Mouse (Mus musculus) monocyte, adult 59 days (primary cell): ENCODE data around the gene Jund. TPM values are rescaled to one million over a fixed set of nuclear protein-coding genes. Genes with fewer than 3 reads are reported as not detected.

Experiments
- total RNA-seq, 2 experiments: library from RNA; stranded (reverse); gene quantifications; one replicate each; pipeline ENCODE4 v1.2.4; 2023

Jund gene
- 1,000 to 10,000 TPM; 1,065 to 1,168 TPM for total RNA-seq

DNA sequence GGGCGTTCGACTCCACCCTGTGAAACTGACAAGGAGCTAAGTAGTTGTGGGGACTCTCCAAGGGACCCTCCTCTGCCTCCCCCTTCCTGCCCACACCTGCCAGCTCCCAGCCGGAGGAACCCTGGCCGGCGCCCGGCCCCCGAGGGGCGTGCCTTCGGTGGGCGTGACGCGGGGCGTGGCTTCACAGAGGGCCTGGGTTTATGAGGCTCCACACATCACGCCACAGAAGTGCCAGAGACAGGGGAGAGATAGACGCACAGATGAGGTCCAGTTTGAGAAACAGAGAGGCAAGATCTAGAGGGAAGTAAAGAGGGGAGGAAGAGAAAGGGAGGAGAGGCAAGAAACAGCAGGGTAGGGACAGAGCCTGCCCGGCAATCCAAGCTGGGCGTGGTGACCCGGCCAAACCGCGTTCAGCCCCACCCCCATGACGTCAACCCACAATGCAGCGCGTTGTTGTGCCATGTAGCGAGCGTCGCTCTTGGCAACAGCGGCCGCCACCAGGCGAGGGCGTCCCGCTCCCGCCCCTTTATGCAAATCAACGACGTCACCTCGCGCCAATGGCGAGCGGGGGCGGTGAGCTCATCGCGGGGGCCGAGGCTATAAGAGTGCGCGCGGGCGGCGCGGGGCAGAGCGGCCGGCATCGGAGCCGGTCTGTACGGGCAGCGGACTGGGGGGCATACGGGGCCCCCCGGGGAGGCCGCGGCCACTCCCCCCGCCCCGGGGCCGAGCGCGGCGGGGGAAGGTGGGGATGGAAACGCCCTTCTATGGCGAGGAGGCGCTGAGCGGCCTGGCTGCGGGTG, at the start of gene Jund:
Gene Jund (plus strand): TSS at position 640 of the 800 bp plus-strand sequence.

DNA sequence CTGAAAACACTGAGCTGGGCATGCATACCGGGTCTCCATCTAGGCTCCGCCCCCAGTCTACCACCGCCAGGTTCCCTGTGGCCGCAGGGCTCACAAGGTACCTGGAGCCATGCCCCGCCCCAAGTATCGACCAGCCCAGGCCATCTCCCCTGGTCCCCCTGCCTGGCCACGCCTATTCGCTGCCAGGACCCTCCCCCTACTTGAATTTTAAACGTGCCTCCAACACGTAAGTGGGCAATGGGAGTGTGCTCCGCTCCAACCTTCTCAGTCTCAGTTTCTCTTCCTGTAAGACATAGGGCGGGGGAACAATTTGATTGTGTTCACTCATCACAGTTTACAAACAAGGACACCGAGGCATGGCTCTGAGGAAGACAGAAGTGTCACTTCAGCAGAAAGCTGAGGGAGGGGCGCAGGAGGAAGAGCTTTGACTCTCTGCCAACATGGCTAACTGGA, 38.5 kb upstream of the Jund start, which contains the start of gene Pgpep1:
Gene Pgpep1 (minus strand): TSS at position 116 of the 453 bp plus-strand sequence.

DNA sequence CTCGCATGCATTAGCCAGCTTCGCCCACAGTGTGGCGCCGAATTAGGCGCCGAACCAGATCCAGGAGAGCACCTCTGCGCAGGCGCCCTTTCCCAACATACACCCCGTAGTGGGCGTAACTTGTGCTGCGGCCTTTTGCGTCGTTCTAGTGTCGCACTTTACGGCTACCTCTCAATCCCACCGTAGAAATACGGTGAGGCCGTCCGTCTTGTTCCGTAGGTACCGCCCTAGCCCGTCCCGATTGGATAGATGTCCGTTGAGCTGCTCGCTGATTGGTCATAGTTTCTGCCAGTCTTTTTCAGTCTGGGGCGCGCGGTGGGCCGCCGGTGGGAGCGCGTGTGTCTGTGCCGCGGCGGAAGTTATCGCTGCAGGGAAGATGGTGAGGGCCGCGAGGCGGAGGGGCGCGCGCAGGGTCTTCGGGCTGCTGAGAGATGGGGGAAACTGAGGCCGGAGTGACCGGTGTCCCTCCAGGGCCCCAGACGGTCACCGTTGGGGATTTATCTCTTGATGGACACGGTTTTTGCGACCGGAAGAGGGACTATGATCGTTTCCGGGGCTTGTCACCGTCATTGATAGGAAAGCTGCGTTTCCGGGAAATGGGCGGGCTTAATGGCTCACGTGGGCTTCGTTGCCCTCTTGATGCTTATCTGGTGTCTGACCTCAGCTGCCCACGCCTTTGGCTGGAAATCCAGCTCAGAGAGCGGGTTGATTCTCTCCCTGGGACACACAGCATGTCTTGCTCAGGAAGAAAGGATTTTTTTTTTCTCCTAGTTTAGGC, 25.5 kb upstream of the Jund start, which contains the start of gene Lsm4:
Gene Lsm4 (plus strand): TSS at position 170 of the 778 bp plus-strand sequence.

DNA sequence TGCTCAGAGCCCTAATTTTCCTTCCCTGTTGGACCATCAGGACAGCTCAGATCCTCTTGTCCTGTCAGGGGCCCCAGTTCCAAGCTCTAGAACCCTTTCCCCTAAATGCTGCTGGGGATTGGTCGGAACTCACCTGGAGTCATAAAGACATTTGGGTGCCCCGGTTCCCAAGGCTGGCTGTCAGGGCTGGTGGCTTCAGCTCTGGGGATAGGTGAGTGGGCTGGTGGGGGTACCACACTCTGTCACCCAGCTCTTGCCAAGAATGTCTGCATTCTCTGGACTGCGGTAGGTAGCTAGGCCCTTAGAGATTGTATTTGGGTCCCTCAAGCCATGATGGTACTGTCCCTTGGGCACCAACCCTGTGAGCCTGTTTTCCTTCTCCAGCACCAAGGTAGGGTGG, 4.5 kb downstream of the Jund start, which contains the start of gene Iqcn:
Gene Iqcn (plus strand): TSS at position 171 of the 400 bp plus-strand sequence.

DNA sequence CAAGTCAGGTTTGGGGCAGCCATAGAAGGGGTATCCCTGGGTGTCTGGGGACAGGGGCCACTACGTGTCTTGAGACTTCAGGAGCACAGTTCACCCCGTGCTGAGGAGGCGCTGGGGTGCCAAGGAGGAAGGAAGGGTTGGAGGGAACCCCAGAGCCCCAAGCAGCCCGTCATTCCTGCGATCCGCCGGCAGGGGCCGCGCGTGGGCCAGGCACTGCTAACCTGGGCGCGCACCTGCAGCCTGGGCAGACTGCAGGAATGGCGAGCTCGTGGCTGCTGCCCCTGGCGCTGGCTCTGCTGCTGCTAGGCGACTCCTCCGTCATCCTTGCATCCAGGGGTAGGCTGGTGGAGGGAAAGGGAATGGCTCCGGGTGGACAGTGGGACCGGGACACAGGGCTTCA, 19.5 kb downstream of the Jund start, which contains the start of gene Gm3336:
Gene Gm3336 (plus strand): TSS at position 247 of the 400 bp plus-strand sequence.

DNA sequence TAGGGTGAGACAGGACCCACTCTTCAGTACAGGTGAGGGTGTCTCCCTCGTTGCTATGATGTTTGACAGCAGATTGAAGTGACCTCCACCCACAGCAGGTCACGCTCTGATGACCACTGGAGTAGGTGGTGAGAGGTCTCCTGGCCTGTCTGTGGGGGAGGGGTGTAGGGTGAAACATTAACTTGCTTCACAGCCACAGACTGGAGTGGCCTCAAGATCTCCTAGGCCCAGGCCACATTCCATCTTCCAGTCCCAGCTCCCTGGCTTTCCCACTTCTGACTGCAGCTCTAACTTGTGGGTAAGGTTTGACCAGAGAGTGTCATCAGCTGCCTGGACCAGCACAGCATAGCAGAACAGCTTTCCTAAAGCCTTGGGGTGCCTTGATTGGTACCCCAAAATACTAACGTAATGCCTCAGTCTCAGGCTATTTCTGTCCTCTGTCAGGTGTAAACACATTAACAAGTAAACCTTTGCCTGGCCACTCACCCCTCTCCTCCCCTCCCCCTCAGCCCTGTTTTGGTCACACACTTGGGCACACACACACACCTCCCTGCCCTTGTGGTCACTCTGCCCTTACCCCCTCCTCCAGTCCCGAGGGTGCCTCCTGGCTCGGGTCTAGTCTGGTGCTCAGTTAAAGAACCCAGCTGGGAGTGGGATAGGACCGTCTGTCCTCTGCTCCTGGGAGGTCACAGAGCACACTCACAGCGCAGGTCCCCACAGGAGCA, 24.9 kb downstream of the Jund start, which contains the start of gene Pde4c:
Gene Pde4c (plus strand): TSS at position 235 of the 725 bp plus-strand sequence.

Other genes with a start within 250 kb of the Jund start
- gene Klhl26, start 222.0 kb upstream of the Jund start, total RNA-seq = 1 to 10 TPM; 7.1 to 7.7 TPM
- gene Tmem59l, start 211.6 kb upstream of the Jund start, total RNA-seq = not detected
- gene Crlf1, start 205.8 kb upstream of the Jund start, total RNA-seq = not detected
- gene Rex1bd, start 192.2 kb upstream of the Jund start, total RNA-seq = 10 to 100 TPM; 45.5 to 50.2 TPM
- gene Uba52, start 188.1 kb upstream of the Jund start, total RNA-seq = 1,000 to 10,000 TPM; 1,782 to 1,797 TPM
- gene Fkbp8, start 171.2 kb upstream of the Jund start, total RNA-seq = 100 to 1,000 TPM; 180 to 186 TPM
- 10 to 100 TPM; 72.6 to 79.4 TPM for gene Kxd1, start 171.0 kb upstream of the Jund start, total RNA-seq
- gene Ell, start 159.5 kb upstream of the Jund start, total RNA-seq = 10 to 100 TPM; 38.3 to 48.7 TPM
- gene Isyna1, start 104.6 kb upstream of the Jund start, total RNA-seq = 10 to 100 TPM; 53.8 to 56.4 TPM
- gene Ssbp4, start 90.1 kb upstream of the Jund start, total RNA-seq = 100 to 1,000 TPM; 135 to 148 TPM
- gene Lrrc25, start 82.8 kb upstream of the Jund start, total RNA-seq = 100 to 1,000 TPM; 164 to 177 TPM
- gene Gdf15, start 66.5 kb upstream of the Jund start, total RNA-seq = 10 to 100 TPM; 54.8 to 78.0 TPM
- 1 to 10 TPM; 7.2 to 9.8 TPM for gene Pgpep1, start 38.6 kb upstream of the Jund start, total RNA-seq
- gene Lsm4, start 25.7 kb upstream of the Jund start, total RNA-seq = 10 to 100 TPM; 46.0 to 54.9 TPM
- 10 to 100 TPM; 15.5 to 15.9 TPM for gene Iqcn, start 4.5 kb downstream of the Jund start, total RNA-seq
- under 1 TPM in 1 of 2 experiments, not detected in 1; 0.79 TPM for gene Gm3336, start 19.6 kb downstream of the Jund start, total RNA-seq
- under 1 TPM in 1 of 2 experiments, not detected in 1; 0.24 TPM for gene Pde4c, start 24.8 kb downstream of the Jund start, total RNA-seq
- gene Rab3a, start 55.7 kb downstream of the Jund start, total RNA-seq = 1 to 10 TPM; 5.7 to 6.9 TPM
- 10 to 100 TPM; 28.9 to 32.4 TPM for gene Mpv17l2, start 62.0 kb downstream of the Jund start, total RNA-seq
- gene Pik3r2, start 77.8 kb downstream of the Jund start, total RNA-seq = 10 to 100 TPM; 23.1 to 26.5 TPM
- 100 to 1,000 TPM; 128 to 134 TPM for gene Mast3, start 106.1 kb downstream of the Jund start, total RNA-seq
- under 1 TPM; 0.26 to 0.46 TPM for gene Il12rb1, start 109.5 kb downstream of the Jund start, total RNA-seq
- 10 to 100 TPM; 57.2 to 67.9 TPM for gene Arrdc2, start 140.8 kb downstream of the Jund start, total RNA-seq
- not detected for gene Kcnn1, start 164.3 kb downstream of the Jund start, total RNA-seq
- gene Ccdc124, start 175.0 kb downstream of the Jund start, total RNA-seq = 10 to 100 TPM; 46.6 to 48.7 TPM
- gene Slc5a5, start 193.8 kb downstream of the Jund start, total RNA-seq = under 1 TPM; 0.21 to 0.33 TPM
- 1,000 to 10,000 TPM; 2,573 to 2,784 TPM for gene Rpl18a, start 198.5 kb downstream of the Jund start, total RNA-seq
- 10 to 100 TPM; 52.8 to 55.4 TPM for gene Map1s, start 207.0 kb downstream of the Jund start, total RNA-seq